Mouse (Mus musculus) embryonic facial prominence, embryonic 15.5 days (tissue): ENCODE data around the gene Cd5. TPM values are rescaled to one million over a fixed set of nuclear protein-coding genes. Genes with fewer than 3 reads are reported as not detected.

Experiments used
- ATAC-seq: fragments of 200-750 bp; cut with Nextera tagmentation; 2 replicates; pipeline ENCODE4 v1.8.0; 2017; ENCODE audit warnings: low read depth, moderate TSS enrichment; ENCODE audit not compliant: insufficient number of reproducible peaks, low FRiP score, low TSS enrichment
- H3K27ac ChIP-seq: fragments of 300-500 bp; sonication (generic); replicated peaks from 2 replicates; pipeline ENCODE4 v1.5.1; 2015; ENCODE audit warnings: mild to moderate bottlenecking, inconsistent platforms
- H3K27me3 ChIP-seq: fragments of 300-500 bp; sonication (generic); 2 replicates; pipeline ENCODE4 v1.6.1; 2015; ENCODE audit warnings: inconsistent platforms
- H3K36me3 ChIP-seq: fragments of 300-500 bp; sonication (generic); 2 replicates; pipeline ENCODE4 v1.6.1; 2015; ENCODE audit warnings: mild to moderate bottlenecking, inconsistent platforms
- H3K4me1 ChIP-seq: fragments of 300-500 bp; sonication (generic); 2 replicates; pipeline ENCODE4 v1.6.1; 2015; ENCODE audit warnings: inconsistent platforms
- H3K4me2 ChIP-seq: fragments of 300-500 bp; sonication (generic); replicated peaks from 2 replicates; pipeline ENCODE4 v1.6.1; 2015; ENCODE audit warnings: mild to moderate bottlenecking, inconsistent platforms
- H3K4me3 ChIP-seq: fragments of 300-500 bp; sonication (generic); replicated peaks from 2 replicates; pipeline ENCODE4 v1.5.1; 2015; ENCODE audit warnings: mild to moderate bottlenecking, inconsistent platforms
- H3K9ac ChIP-seq: fragments of 300-500 bp; sonication (generic); 2 replicates; pipeline ENCODE4 v1.6.1; 2015; ENCODE audit warnings: inconsistent platforms
- H3K9me3 ChIP-seq: fragments of 300-500 bp; sonication (generic); replicated peaks from 2 replicates; pipeline ENCODE4 v1.6.1; 2016; ENCODE audit warnings: inconsistent platforms
- WGBS: fragments of 180-500 bp; shearing (Covaris S2); methylation state at CpG from one replicate; pipeline ENCODE4 v1.1.7; 2015; 5-methylcytosine and 5-hydroxymethylcytosine counted together
- polyA plus RNA-seq: library from polyadenylated mRNA; unstranded; fragments of >200 nt; fragmentation: Nextera tagmentation; extraction: Ambion mirVana; gene quantifications from 2 replicates; pipeline ENCODE4 v1.2.1, GENCODE M21; 2015

Cd5 gene
- polyA plus RNA-seq, 1 experiment from 2014 or later = 1.3 TPM

DNA sequence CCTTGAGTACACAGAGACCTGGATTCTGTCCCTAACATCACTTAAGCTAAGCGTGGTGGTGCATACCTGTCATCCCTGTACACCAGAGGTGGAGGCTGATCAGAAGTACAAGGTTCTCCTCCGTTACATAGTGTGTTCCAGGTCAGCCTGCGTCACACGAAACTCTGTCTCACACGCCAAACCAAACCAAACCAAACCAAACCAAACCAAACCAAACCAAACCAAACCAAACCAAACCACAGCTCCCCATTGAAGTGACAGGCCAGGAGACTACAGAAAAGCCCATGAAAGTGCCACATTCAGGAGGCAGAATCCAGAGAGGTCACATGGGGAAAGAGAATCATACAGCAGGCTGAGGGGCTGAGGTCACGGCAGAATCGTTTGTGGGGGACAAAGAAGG lies 33.2 kb upstream of the Cd5 start:
- WGBS = 76% methylated on average over 7 of the region's 7 CpGs
- no peak overlapping the region for H3K4me2 ChIP-seq
- H3K36me3 ChIP-seq = no peaks in the 10 kb centered on the region
- H3K4me1 ChIP-seq = peaks cover 6% of the 10 kb centered on the region; the same call in 1 of the 2 replicates
- no peaks in the 10 kb centered on the region for H3K9me3 ChIP-seq
- no peaks in the 10 kb centered on the region for H3K27me3 ChIP-seq
- ATAC-seq = no peak
- H3K4me3 ChIP-seq = no peak overlapping the region
- no peak overlapping the region for H3K27ac ChIP-seq
- no peak overlapping the region for H3K9ac ChIP-seq

DNA sequence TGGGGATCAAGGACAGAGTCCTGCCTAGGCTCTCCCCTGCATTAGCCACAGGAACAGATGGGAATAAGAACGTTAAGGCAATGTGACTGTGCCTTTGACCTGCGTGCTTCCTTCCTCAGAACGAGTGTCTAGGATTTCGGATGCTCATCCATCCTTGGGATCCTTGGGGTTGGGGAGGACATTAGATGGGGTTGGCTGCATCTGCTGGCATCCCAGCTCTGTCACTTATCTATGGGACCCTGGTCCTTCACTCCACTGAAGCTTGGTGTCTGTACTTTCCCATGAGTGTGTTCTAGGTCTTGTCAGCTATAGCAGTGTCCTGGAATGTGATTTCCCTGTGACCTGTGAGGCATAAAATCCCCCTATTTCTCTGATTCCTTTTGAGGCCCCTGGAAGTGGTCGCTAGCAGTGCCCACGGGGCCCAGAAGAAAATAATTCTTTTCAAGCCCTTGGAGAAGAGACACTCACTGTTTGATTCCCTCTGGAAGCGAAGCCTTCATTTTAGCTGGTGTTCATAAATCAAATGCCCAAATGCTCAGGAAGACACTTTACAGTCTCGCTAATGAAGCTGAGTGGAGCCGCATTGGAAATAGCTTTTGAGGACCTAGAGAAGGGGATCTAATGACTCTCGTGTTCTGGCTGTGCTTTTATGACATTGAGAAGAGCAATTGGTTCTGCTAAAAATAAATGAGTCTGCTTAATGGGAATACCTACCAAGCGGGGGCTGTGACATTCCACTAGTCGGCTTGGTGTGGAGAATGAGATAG lies 30.8 kb upstream of the Cd5 start:
- ATAC-seq = no peak
- Histone ChIP-seq H3K4me1 (peaks cover 6% of the 10 kb centered on the region; the same call in 1 of the 2 replicates), H3K4me2 (no peak overlapping the region), H3K27ac (no peak overlapping the region), H3K27me3 (no peaks in the 10 kb centered on the region), H3K9me3 (no peaks in the 10 kb centered on the region), H3K4me3 (no peak overlapping the region), H3K36me3 (no peaks in the 10 kb centered on the region), H3K9ac (no peak overlapping the region)
- WGBS = 73% methylated on average over 12 of the region's 12 CpGs

DNA sequence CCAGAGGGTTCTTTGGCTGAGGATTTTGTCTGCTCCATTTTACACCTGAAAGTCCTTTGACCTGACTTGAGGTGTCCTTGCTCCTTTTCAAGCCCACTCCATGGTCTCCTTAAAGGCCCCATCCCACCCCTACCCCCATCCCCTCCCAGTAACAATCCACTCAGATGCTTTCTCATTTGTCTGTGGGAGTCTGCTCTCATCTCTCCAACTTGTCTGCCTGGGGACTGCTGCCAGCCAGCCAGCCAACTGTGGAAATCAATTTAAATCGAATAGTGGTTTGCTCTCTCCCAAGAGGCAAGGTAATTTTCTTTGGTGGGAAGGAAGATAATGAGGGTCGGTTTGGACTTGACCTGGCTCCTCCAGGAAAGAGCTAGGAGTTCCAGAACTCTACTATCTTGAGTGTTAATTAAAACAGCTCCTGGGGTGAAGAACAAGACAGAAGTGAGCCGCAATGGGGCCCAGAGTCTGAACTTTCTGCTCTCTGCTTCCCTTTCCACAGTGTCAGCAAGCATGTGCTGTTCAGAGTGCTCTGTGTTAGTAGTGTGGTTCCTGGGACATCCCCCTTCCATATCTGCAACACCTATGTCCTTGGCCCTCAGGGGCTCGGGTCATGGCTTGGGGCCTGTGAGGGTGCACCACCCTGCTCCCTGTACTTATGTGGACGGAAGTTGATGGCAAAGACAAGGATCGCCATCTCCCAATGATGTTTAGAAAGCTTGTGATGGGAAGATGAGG lies 30.1 kb upstream of the Cd5 start:
- no peaks in the 10 kb centered on the region for H3K27me3 ChIP-seq
- WGBS = 65% methylated on average over 6 of the region's 6 CpGs

DNA sequence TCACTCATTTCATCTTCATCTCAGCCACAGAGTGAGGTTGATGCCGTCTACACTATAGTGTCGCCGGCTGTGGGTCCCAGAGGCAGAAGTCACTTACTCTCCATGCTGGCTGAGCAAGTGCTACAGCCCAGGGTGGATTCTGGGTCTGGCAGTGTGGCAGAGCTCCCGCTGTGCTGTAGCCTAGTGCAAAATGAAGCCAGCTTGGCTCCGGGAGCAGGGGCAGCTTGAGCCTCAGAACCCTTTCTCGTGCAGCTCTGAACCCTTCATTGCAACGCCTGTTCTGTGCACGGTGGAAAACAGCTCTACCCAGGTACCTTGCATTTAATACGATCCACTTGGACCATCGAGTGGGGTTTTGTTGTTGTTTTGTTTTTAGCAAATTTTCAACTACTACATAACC lies 28.8 kb upstream of the Cd5 start:
- no peak overlapping the region for H3K4me3 ChIP-seq
- H3K27ac ChIP-seq = no peak overlapping the region
- H3K4me2 ChIP-seq = no peak overlapping the region
- ATAC-seq = no peak
- no peaks in the 10 kb centered on the region for H3K9me3 ChIP-seq
- no peaks in the 10 kb centered on the region for H3K36me3 ChIP-seq
- no peaks in the 10 kb centered on the region for H3K27me3 ChIP-seq
- WGBS = 88% methylated on average over 10 of the region's 10 CpGs
- no peak overlapping the region for H3K9ac ChIP-seq
- peaks cover 6% of the 10 kb centered on the region; the same call in 1 of the 2 replicates for H3K4me1 ChIP-seq

More for the DNA sequence above, 30.1 kb upstream of the Cd5 start:
- no peak overlapping the region for H3K9ac ChIP-seq
- no peak for ATAC-seq
- H3K4me1 ChIP-seq = peaks cover 6% of the 10 kb centered on the region; the same call in 1 of the 2 replicates
- H3K4me3 ChIP-seq = no peak overlapping the region
- no peak overlapping the region for H3K27ac ChIP-seq
- H3K36me3 ChIP-seq = no peaks in the 10 kb centered on the region
- H3K4me2 ChIP-seq = no peak overlapping the region
- no peaks in the 10 kb centered on the region for H3K9me3 ChIP-seq

DNA sequence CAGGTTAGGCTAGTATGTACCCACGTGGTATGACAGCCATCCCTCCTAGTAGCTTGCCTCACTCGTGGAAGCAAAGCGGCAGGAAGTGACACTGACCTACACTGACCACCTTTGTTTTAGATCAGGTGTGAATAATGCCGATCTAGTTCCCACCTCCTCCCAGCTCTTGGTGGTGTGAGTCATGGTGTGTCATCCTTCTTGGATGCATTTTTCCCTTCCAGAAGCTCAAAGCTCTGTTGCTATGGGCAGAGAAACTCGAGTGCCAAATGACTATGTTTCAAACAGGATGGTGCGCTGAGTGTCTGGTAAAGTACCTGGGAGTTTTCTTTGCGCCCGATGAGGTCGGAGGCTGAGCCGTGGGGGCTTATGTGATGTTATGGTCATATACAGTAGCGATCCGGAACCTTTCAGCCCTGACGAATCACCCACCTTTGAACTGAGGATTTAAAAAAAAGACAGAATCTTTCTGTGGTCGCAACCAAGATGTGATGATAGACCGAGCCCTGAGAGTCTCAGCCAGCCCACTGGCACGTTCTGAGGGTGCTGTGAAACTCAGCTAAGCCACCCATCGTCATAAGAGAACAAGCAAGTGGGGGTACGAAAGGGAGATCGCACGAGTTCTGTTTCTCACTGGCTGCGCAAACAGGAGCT lies 24.7 kb upstream of the Cd5 start:
- WGBS = 78% methylated on average over 21 of the region's 21 CpGs
- peaks cover 21% of the 10 kb centered on the region; the same call in 1 of the 2 replicates for H3K4me1 ChIP-seq
- H3K4me3 ChIP-seq = no peak overlapping the region
- no peak overlapping the region for H3K27ac ChIP-seq
- no peak for ATAC-seq
- no peaks in the 10 kb centered on the region for H3K27me3 ChIP-seq
- no peaks in the 10 kb centered on the region for H3K9me3 ChIP-seq
- H3K9ac ChIP-seq = no peak overlapping the region
- no peak overlapping the region for H3K4me2 ChIP-seq
- H3K36me3 ChIP-seq = no peaks in the 10 kb centered on the region

DNA sequence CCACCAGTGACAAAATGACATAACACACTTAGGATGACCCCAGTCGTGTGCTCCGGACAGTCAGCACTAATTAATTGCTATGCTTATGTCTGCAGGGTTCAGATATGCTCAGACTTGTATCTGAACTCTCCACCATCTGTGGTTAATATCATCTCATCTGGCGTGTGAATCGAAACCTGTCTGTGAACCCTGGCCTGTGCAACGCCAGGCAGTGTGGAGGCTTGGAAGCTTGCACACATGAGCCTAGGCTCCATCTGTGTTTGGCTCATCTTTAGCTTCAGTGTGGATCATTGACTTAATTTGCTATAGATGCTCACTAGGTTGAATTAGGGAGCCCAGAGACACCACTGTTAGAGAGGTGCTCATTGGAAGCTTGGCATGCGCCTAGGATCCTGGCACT lies 23.7 kb upstream of the Cd5 start:
- no peak overlapping the region for H3K27ac ChIP-seq
- no peak overlapping the region for H3K4me3 ChIP-seq
- no peaks in the 10 kb centered on the region for H3K9me3 ChIP-seq
- no peaks in the 10 kb centered on the region for H3K36me3 ChIP-seq
- no peak for ATAC-seq
- no peak overlapping the region for H3K9ac ChIP-seq
- H3K4me1 ChIP-seq = peaks cover 24% of the 10 kb centered on the region
- H3K27me3 ChIP-seq = no peaks in the 10 kb centered on the region
- no peak overlapping the region for H3K4me2 ChIP-seq
- WGBS = 56% methylated on average over 6 of the region's 6 CpGs

DNA sequence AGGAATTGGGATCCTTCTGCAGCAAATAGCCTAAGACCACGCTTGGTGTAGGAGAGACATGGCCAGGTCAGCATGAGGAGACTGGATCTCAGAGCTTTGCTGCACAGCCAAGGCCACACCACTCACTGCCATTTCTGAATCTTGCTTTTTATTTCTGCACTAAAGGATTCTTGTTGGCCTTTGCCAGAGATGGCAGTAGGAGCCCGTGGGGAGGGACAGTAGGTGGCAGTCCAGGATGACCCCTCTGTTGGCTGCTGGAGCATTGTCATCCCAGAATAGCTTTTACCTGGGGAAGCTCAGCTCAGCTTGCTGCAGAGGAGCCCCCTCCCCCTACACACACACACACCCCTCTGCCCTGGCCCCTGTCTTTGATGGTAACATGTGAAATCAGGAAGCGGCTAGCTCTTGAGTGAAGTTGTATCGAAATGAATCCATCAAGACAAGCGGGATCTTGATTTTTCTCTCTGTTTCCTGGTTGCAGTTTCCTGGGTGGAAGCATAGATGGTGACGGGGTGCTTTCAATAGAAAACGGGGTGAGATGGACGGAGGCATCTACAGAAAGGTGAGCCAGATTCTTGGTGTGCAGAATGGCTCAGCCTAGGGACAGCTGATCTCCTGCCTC lies 23.1 kb upstream of the Cd5 start:
- WGBS = 77% methylated on average over 8 of the region's 8 CpGs
- ATAC-seq = no peak
- H3K4me2 ChIP-seq = no peak overlapping the region
- no peak overlapping the region for H3K27ac ChIP-seq
- no peaks in the 10 kb centered on the region for H3K27me3 ChIP-seq
- no peak overlapping the region for H3K9ac ChIP-seq
- no peak overlapping the region for H3K4me3 ChIP-seq
- H3K36me3 ChIP-seq = no peaks in the 10 kb centered on the region
- peaks cover 20% of the 10 kb centered on the region for H3K4me1 ChIP-seq
- H3K9me3 ChIP-seq = no peaks in the 10 kb centered on the region

DNA sequence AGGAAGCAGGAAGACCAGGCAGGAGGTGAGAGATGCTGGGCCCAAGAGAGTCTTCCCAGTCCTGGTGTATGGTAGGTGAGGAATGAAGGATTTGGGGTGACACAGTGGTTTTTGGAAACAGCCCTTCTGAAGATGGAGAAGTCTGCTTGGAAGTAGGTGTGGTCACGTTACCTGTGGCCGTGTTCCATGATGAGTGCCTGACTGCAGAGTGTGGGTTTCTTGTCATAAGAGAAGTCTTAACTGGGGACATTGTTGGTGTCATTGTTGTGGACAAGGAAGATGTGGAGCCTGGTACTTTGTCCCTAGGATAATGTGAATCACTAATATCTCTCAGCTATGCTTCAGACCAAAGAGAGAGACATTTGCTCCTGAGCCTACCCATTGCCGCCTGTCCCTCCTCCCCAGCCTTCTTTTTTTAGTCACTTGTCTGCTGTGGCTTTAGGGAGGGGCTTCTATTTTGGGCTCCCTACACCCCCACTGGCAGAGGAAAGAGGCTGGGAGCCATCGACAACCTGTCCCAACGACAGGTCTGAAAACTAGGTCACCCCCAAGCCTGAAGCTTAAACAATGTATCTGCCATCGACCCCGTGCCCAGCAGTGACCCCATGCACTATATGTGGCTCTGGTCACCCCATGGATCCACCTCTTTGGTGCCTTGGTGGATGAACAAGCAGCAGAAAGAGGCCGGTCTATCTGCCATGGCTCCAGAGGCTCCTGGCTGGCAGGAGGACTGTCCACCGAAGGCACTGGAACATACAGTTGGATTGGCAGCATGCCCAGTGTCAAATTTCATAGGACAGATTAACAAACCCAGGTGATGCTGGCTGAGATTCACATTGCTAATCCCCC lies 21.4 kb upstream of the Cd5 start:
- Histone ChIP-seq H3K4me1 (peaks cover 20% of the 10 kb centered on the region), H3K4me2 (no peak overlapping the region), H3K36me3 (no peaks in the 10 kb centered on the region), H3K9ac (no peak overlapping the region), H3K9me3 (no peaks in the 10 kb centered on the region), H3K27me3 (no peaks in the 10 kb centered on the region), H3K27ac (no peak overlapping the region; the same call in 1 of the 2 replicates), H3K4me3 (no peak overlapping the region)
- ATAC-seq = no peak
- WGBS = 72% methylated on average over 9 of the region's 9 CpGs

DNA sequence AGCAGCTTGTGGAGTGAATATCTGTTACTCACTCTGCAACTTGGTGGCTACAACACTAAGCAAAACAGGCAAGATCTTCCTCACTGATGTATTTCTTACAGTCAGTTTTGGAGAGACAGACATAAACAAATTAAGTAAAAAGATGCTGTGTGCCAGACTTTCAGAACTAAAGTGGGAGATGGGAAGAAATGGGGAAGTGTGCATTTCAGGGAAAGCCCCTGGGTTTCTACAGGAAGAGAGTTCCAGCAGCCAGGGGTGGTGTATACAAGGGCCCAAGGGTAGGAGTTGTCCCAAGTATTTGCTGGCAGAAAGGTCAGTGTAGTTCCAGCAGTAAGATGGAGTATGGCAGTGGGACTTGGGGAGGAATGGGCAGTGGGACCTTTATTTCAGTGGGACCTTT lies 20.7 kb upstream of the Cd5 start:
- H3K27me3 ChIP-seq = no peaks in the 10 kb centered on the region
- peaks cover 20% of the 10 kb centered on the region for H3K4me1 ChIP-seq
- H3K27ac ChIP-seq = no peak overlapping the region
- H3K36me3 ChIP-seq = no peaks in the 10 kb centered on the region
- H3K4me2 ChIP-seq = no peak overlapping the region
- no peaks in the 10 kb centered on the region for H3K9me3 ChIP-seq
- no peak for ATAC-seq
- no peak overlapping the region for H3K9ac ChIP-seq
- no peak overlapping the region for H3K4me3 ChIP-seq

DNA sequence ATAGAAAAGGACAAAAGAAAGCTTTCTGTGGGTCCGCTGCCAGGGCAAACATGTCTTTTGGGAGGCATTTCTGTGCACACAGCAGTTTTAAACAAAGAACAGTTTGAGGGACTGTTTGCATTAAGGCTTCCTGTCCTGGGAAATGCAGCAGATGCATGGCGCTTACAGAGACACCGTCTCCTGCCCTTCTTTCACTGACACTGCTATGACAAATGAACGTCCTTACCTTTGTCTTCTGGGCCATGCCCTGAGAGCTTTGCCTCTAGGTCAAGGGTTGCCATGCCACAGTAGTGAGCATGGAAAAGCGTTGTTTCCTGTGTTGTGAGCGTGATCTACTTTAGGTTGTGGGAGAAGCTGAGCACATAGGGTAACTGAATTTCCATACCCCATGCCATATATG lies 19.9 kb upstream of the Cd5 start:
- peaks cover 20% of the 10 kb centered on the region for H3K4me1 ChIP-seq
- H3K9me3 ChIP-seq = no peaks in the 10 kb centered on the region
- H3K4me3 ChIP-seq = no peak overlapping the region
- WGBS = 39% methylated on average over 6 of the region's 6 CpGs
- H3K4me2 ChIP-seq = no peak overlapping the region
- H3K27ac ChIP-seq = no peak overlapping the region
- no peaks in the 10 kb centered on the region for H3K27me3 ChIP-seq
- no peak overlapping the region for H3K9ac ChIP-seq
- no peak for ATAC-seq
- no peaks in the 10 kb centered on the region for H3K36me3 ChIP-seq
